Mouse (Mus musculus): ENCODE results near the gene Nmi.

DNA sequence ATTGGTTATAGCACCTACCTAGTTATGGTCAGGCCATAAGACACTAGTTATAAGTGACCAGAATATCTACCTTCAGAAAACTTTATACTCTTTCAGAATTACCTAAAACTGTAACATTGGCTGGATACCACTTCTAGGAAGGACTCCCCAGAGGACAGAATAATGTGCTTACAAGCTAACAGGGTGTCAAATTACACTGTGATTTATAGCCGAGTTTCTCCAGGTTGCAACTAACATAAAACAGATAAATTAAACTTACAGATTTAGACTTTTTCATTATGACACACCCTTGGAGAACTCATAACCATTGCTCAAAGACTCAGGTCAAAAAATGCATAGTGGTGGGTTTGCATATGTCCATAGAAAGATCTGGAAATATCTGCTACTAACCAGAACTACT, 22.4 kb downstream of the Nmi start:
- TF ChIP-seq POLR2A (IDR thresholded peaks at IDR 0.05; ENCODE audit: insufficient read length, low read depth) = no peak
- TF ChIP-seq TCF3 (IDR thresholded peaks at IDR 0.05; ENCODE audit: insufficient read length, low read depth) = no peak
- TF ChIP-seq REST (IDR thresholded peaks at IDR 0.05; ENCODE audit: insufficient read depth, insufficient read length) = no peak
- no peak for TF ChIP-seq POLR2AphosphoS2 (IDR thresholded peaks at IDR 0.05; ENCODE audit: insufficient read length, low read depth)
- TF ChIP-seq MAX (IDR thresholded peaks at IDR 0.05; ENCODE audit: low read depth) = no peak
- no peak for TF ChIP-seq SRF (IDR thresholded peaks at IDR 0.05; ENCODE audit: control insufficient read depth, insufficient read length, low read depth)
- no peak for TF ChIP-seq USF1 (IDR thresholded peaks at IDR 0.05; ENCODE audit: low read depth)
- no peak for TF ChIP-seq MYOG (IDR thresholded peaks at IDR 0.05; ENCODE audit: control insufficient read depth in 1 of 3, insufficient read depth in 1 of 3, insufficient read length in 2 of 3, low read depth in 2 of 3)
- no peak for TF ChIP-seq TCF12 (IDR thresholded peaks at IDR 0.05; ENCODE audit: insufficient read depth, poor library complexity, severe bottlenecking)
- no peak for TF ChIP-seq E2F4 (IDR thresholded peaks at IDR 0.05; ENCODE audit: insufficient read depth)
- TF ChIP-seq CEBPB (IDR thresholded peaks at IDR 0.05; ENCODE audit: insufficient read depth, poor library complexity, severe bottlenecking) = no peak
- TF ChIP-seq MYOD1 (IDR thresholded peaks at IDR 0.05; ENCODE audit: control insufficient read depth in 1 of 3, insufficient read length in 2 of 3, low read depth in 2 of 3) = no peak

All from myocyte (in vitro differentiated cells).